Mouse (Mus musculus) neural tube, embryonic 14.5 days (tissue): ENCODE measurements around the gene Gm10642. TPM values are rescaled to one million over a fixed set of nuclear protein-coding genes. Genes with fewer than 3 reads are reported as not detected.

ENCODE experiments used
- ATAC-seq: fragments of 200-750 bp; cut with Nextera tagmentation; 2 replicates; pipeline ENCODE4 v1.8.0; 2017; ENCODE audit warnings: low read depth, mild to moderate bottlenecking, moderate TSS enrichment, moderate library complexity
- H3K27ac ChIP-seq: fragments of 300-500 bp; sonication (generic); 2 replicates; pipeline ENCODE4 v1.5.1; 2014; ENCODE audit warnings: low read depth, mild to moderate bottlenecking, control low read depth, low read length, moderate library complexity, mixed read lengths
- H3K27me3 ChIP-seq: fragments of 300-500 bp; sonication (generic); 2 replicates; pipeline ENCODE4 v1.6.1; 2014; ENCODE audit warnings: low read length; ENCODE audit not compliant: control insufficient read depth, insufficient read depth
- H3K36me3 ChIP-seq: fragments of 300-500 bp; sonication (generic); 2 replicates; pipeline ENCODE4 v1.6.1; 2014; ENCODE audit warnings: low read length, mixed read lengths; ENCODE audit not compliant: control insufficient read depth, insufficient read depth
- H3K4me1 ChIP-seq: fragments of 300-500 bp; sonication (generic); 2 replicates; pipeline ENCODE4 v1.6.1; 2014; ENCODE audit warnings: low read length; ENCODE audit not compliant: control insufficient read depth, insufficient read depth
- H3K4me2 ChIP-seq: fragments of 300-500 bp; sonication (generic); 2 replicates; pipeline ENCODE4 v1.6.1; 2014; ENCODE audit warnings: mild to moderate bottlenecking, low read depth, low read length, control low read depth
- H3K4me3 ChIP-seq: fragments of 300-500 bp; sonication (generic); 2 replicates; pipeline ENCODE4 v1.5.1; 2014; ENCODE audit warnings: low read depth, low read length, control low read depth, mixed read lengths
- H3K9ac ChIP-seq: fragments of 300-500 bp; sonication (generic); replicated peaks from 2 replicates; pipeline ENCODE4 v1.6.1; 2014; ENCODE audit warnings: low read depth, mild to moderate bottlenecking, control low read depth, low read length, mixed read lengths
- H3K9me3 ChIP-seq: fragments of 300-500 bp; sonication (generic); 2 replicates; pipeline ENCODE4 v1.6.1; 2016; ENCODE audit warnings: low read length; ENCODE audit not compliant: control insufficient read depth
- WGBS: fragments of 180-500 bp; shearing (Covaris S2); extraction: QIAGEN DNeasy Blood & Tissue Kit; methylation state at CpG from one replicate; pipeline ENCODE4 v1.1.7; 2014; 5-methylcytosine and 5-hydroxymethylcytosine counted together
- polyA plus RNA-seq: library from polyadenylated mRNA; unstranded; fragments of >200 nt; fragmentation: Nextera tagmentation; extraction: Ambion mirVana; gene quantifications from 2 replicates; pipeline ENCODE4 v1.2.1, GENCODE M21; 2014

The Gm10642 gene
- polyA plus RNA-seq, result 0.27 and 0.33 TPM in 2 replicates

GRCm38 (mm10) chr9:70656130-70657007, at the start of gene Gm10642:
Gene Gm10642 (plus strand): TSS chr9:70656251.
- H3K27ac ChIP-seq, result peak within 1 kb of the TSS; percentile 96
- H3K9ac ChIP-seq, result peak within 1 kb of the TSS; percentile 93
- H3K27me3 ChIP-seq, result no peaks in the 10 kb centered on the region
- H3K4me1 ChIP-seq, result peaks cover 37% of the 10 kb centered on the region
- H3K9me3 ChIP-seq, result no peaks in the 10 kb centered on the region
- WGBS, result under 1% methylated on average over 49 of the region's 72 CpGs
- H3K4me2 ChIP-seq, result peak within 1 kb of the TSS; percentile 59
- no peaks in the 10 kb centered on the region for H3K36me3 ChIP-seq
- ATAC-seq, result peak; percentile 64
- H3K4me3 ChIP-seq, result peak within 1 kb of the TSS; percentile 68

- no peaks in the 10 kb centered on the region for H3K27me3 ChIP-seq
- ATAC-seq, result no peak
- H3K9ac ChIP-seq, result no peak overlapping the region
- H3K27ac ChIP-seq, result no peak overlapping the region
- WGBS, result 77% methylated on average over 3 of the region's 3 CpGs
- H3K36me3 ChIP-seq, result peaks cover 24% of the 10 kb centered on the region
- H3K4me3 ChIP-seq, result no peak overlapping the region
- H3K9me3 ChIP-seq, result no peaks in the 10 kb centered on the region
- H3K4me2 ChIP-seq, result no peak overlapping the region
- no peaks in the 10 kb centered on the region for H3K4me1 ChIP-seq
Measured at GRCm38 (mm10) chr9:70611026-70611673, 44.9 kb upstream of the Gm10642 start.

DNA sequence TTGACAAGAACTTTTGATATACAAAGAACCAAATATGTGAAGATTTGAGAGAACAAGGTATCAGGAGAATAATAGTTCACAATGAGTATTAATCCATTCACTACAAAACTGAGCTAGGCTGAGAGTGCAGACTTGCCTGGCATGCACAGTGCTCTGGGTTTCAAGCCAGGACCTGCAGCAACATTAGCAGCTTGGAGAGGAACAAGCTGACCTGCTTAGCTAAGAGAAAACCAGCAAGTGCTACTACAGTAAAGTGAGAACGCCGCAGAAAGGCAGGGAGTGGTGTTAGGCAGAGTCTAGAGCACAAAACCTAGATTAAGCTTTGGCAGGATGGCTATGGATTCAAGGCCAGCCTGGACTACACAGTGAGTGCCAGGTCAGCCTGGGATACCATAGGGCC, 26.3 kb upstream of the Gm10642 start:
- Histone ChIP-seq H3K9ac (no peak overlapping the region), H3K9me3 (no peaks in the 10 kb centered on the region), H3K27me3 (no peaks in the 10 kb centered on the region), H3K36me3 (peaks cover 6% of the 10 kb centered on the region; the same call in 1 of the 2 replicates), H3K27ac (no peak overlapping the region), H3K4me1 (no peaks in the 10 kb centered on the region), H3K4me3 (no peak overlapping the region), H3K4me2 (no peak overlapping the region)
- 93% methylated on average over 2 of the region's 2 CpGs for WGBS
- no peak for ATAC-seq

- 37% methylated on average over 5 of the region's 5 CpGs for WGBS
- no peak overlapping the region for H3K4me2 ChIP-seq
- H3K9me3 ChIP-seq, result no peaks in the 10 kb centered on the region
- no peak for ATAC-seq
- H3K27me3 ChIP-seq, result no peaks in the 10 kb centered on the region
- H3K4me3 ChIP-seq, result no peak overlapping the region
- H3K4me1 ChIP-seq, result no peaks in the 10 kb centered on the region
- no peak overlapping the region for H3K9ac ChIP-seq
- no peak overlapping the region for H3K27ac ChIP-seq
- no peaks in the 10 kb centered on the region; the same call in 1 of the 2 replicates for H3K36me3 ChIP-seq
Measured at GRCm38 (mm10) chr9:70631665-70632064, 24.4 kb upstream of the Gm10642 start.

- Histone ChIP-seq H3K27me3 (no peaks in the 10 kb centered on the region), H3K4me3 (no peak overlapping the region), H3K36me3 (no peaks in the 10 kb centered on the region), H3K9me3 (no peaks in the 10 kb centered on the region), H3K9ac (no peak overlapping the region), H3K4me1 (no peaks in the 10 kb centered on the region), H3K27ac (no peak overlapping the region), H3K4me2 (no peak overlapping the region)
- WGBS, result 90% methylated on average over 2 of the region's 2 CpGs
- ATAC-seq, result no peak
Measured at GRCm38 (mm10) chr9:70636748-70637147, 19.3 kb upstream of the Gm10642 start.

DNA sequence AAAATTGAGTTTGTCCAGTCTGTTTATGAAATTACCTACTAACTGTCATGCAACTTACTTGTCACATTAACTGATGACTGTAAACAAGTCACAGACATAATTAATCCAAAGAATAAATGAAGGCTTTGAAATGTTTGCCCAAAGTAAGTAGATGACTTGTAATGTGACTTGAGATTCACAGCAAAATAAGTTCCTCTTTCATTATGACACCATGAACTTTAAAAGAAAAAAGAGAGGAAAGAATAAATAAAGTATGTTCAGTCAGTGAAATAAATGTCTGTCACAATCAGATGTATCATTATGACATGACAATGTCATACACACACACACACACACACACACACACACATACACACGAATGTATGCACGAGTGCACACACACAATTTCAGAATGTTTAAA, 5.8 kb upstream of the Gm10642 start:
- no peaks in the 10 kb centered on the region for H3K36me3 ChIP-seq
- WGBS, result 96% methylated on average over 2 of the region's 2 CpGs
- no peak overlapping the region for H3K4me3 ChIP-seq
- no peak for ATAC-seq
- H3K27me3 ChIP-seq, result no peaks in the 10 kb centered on the region
- no peak overlapping the region for H3K9ac ChIP-seq
- H3K4me1 ChIP-seq, result peaks cover 33% of the 10 kb centered on the region
- no peaks in the 10 kb centered on the region for H3K9me3 ChIP-seq
- H3K4me2 ChIP-seq, result no peak overlapping the region
- no peak overlapping the region for H3K27ac ChIP-seq

DNA sequence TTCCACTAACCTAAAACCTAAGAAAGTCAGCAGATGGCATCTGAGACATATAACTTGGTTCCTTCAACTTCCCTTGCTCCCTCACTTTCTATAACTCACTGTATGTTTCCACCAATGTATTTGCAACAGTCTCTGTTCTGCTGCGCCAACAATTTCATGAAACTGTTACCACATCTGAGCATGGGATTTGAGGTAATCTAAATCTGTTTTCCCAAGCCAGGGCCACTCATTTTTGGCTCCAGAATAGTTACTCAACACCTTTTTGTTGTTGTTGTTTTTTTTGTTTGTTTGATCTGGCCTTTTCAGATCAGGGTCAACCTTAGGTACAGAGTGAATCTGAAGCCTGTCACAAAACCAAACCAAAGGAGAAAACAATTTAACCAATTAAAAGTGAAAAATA, 5.1 kb upstream of the Gm10642 start:
- 95% methylated on average over 1 of the region's 1 CpGs for WGBS
- no peaks in the 10 kb centered on the region for H3K9me3 ChIP-seq
- H3K9ac ChIP-seq, result no peak overlapping the region
- no peak overlapping the region for H3K27ac ChIP-seq
- H3K27me3 ChIP-seq, result no peaks in the 10 kb centered on the region
- no peak for ATAC-seq
- H3K4me1 ChIP-seq, result peaks cover 33% of the 10 kb centered on the region
- H3K36me3 ChIP-seq, result no peaks in the 10 kb centered on the region
- no peak overlapping the region for H3K4me2 ChIP-seq
- no peak overlapping the region for H3K4me3 ChIP-seq

GRCm38 (mm10) chr9:70652221-70652620, 3.8 kb upstream of the Gm10642 start:
- Histone ChIP-seq H3K4me1 (peaks cover 33% of the 10 kb centered on the region), H3K4me3 (no peak overlapping the region), H3K27ac (no peak overlapping the region), H3K36me3 (no peaks in the 10 kb centered on the region), H3K4me2 (no peak overlapping the region), H3K9me3 (no peaks in the 10 kb centered on the region), H3K9ac (no peak overlapping the region), H3K27me3 (no peaks in the 10 kb centered on the region)
- no peak for ATAC-seq
- 78% methylated on average over 2 of the region's 2 CpGs for WGBS

DNA sequence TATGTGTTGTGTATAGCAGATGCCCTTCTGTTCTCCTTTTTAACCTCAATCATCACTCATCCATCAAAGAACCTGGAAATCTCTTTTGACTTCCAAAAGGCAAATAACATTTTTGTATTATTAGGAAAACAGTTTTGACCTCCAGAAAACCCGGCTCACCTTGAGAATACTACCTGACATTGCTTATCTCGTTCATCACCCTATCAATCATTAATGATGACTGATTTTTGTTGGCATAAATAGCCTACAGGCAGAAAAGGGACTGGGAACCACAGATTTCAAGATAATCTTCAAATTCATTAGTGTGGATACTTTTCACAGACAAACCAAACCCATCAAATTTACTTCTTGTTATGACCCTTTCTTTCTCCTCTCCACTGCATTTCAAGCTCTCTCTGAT, 2.2 kb upstream of the Gm10642 start:
- WGBS, result 68% methylated on average over 2 of the region's 2 CpGs
- no peaks in the 10 kb centered on the region for H3K27me3 ChIP-seq
- peak overlapping the region; percentile 34; the same call in 1 of the 2 replicates for H3K9ac ChIP-seq
- no peak for ATAC-seq
- H3K4me2 ChIP-seq, result peak overlapping the region; percentile 59
- H3K36me3 ChIP-seq, result no peaks in the 10 kb centered on the region
- H3K4me3 ChIP-seq, result peak overlapping the region; percentile 68
- no peak overlapping the region for H3K27ac ChIP-seq
- H3K9me3 ChIP-seq, result no peaks in the 10 kb centered on the region
- H3K4me1 ChIP-seq, result peaks cover 37% of the 10 kb centered on the region
